Mouse (Mus musculus) megakaryocyte progenitor cell, adult 5-6 weeks (primary cell): ENCODE data around the gene Sigirr. TPM values are rescaled to one million over a fixed set of nuclear protein-coding genes. Genes with fewer than 3 reads are reported as not detected.

Source experiments
- ATAC-seq: replicated peaks from 2 replicates; pipeline ENCODE4 v1.8.0; 2016; ENCODE audit warnings: mild to moderate bottlenecking, moderate TSS enrichment, inconsistent platforms; ENCODE audit not compliant: poor library complexity
- total RNA-seq, 2 experiments: library from RNA; stranded (forward) in 1 of 2; stranded (reverse) in 1 of 2; fragments of 157-497, 149-512 nt in 1 of 2; fragments of 200-1000 nt in 1 of 2; gene quantifications; 2 replicates each; pipeline versions ENCODE4 v1.2.3 to v1.2.4; 2015 to 2017

Gene Sigirr
- total RNA-seq (2015), result 12.3 and 12.6 TPM in 2 replicates
- total RNA-seq (2017), result 5.8 and 14.0 TPM in 2 replicates

- ATAC-seq, result peak; percentile 47
These were observed at the start of gene Sigirr for GRCm38 (mm10) chr7:141099911-141100691. Gene Sigirr, minus strand, starts transcription at chr7:141100572.

GRCm38 (mm10) chr7:141148639-141149038 is 48.3 kb upstream of the Sigirr start:
- no peak for ATAC-seq

DNA sequence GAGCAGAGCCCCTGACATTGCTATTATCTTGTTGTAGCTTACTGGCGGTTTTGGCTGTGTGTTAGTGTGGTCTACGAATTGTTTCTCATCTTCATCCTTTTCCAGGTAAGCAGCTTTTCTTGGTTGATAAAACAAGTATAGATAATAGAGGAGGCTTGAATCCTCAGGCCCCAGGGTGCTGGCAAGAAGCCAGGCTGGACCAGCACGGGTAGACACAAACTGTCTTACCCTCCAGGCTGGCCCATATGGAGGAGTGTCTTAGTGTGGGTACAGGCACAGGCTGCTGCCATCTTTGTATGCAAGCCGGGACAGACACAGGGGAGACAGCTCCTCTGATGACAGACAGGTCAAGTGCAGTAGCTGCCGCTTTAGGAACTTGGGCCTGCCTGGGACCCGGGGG is 46.7 kb upstream of the Sigirr start:
- ATAC-seq, result peak; percentile 12; the same call in 1 of the 2 replicates

- ATAC-seq, result peak; percentile 71
These were observed 45.7 kb upstream of the Sigirr start for GRCm38 (mm10) chr7:141146043-141146595.

DNA sequence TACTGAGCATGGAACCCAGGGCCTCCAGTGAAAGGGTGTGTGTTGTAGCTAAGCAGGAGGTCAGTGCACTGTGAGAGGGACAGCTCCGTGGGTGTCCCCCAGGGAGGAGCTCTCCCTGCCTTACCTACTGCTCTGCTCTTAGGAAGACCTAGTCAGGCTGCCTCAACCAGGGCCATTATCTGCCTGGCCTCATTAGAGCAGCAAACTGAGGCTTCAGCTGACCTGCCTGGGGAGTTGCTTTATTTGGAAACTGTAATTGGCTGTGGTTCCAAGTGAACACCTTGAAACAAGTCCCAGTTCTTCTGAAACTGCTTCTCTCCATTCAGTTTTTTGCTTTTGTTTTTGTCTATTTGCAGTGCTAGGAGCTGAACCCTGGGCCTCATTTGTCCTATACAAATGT is 45.0 kb upstream of the Sigirr start:
- no peak for ATAC-seq

GRCm38 (mm10) chr7:141144650-141145049 is 44.3 kb upstream of the Sigirr start:
- ATAC-seq, result peak; percentile 37; the same call in 1 of the 2 replicates

GRCm38 (mm10) chr7:141143861-141144260 is 43.5 kb upstream of the Sigirr start:
- ATAC-seq, result no peak

- ATAC-seq, result peak; percentile 66
These were observed 42.7 kb upstream of the Sigirr start for GRCm38 (mm10) chr7:141143112-141143511.

DNA sequence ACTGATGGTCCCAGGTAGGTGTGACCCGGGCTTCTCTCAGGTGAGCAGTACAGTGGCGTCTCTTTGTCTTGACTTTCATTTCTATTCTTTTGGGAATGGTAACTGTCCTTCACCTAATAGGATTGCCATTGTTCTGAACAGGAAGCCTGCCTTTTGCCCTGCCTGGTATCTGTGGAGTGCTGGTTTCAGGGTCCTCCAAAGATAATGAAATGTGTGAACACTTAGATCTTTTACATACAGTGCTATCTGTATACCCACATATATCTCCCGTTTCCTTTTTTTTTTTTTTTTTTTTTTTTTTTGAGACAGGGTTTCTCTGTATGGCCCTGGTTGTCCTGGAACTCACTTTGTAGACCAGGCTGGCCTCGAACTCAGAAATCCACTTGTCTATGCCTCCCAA is 41.0 kb upstream of the Sigirr start:
- ATAC-seq, result 0 out of 2 replicates have a peak, but pooled peaks have one; percentile 25

GRCm38 (mm10) chr7:141131904-141132755 is 31.8 kb upstream of the Sigirr start:
- ATAC-seq, result peak; percentile 85

DNA sequence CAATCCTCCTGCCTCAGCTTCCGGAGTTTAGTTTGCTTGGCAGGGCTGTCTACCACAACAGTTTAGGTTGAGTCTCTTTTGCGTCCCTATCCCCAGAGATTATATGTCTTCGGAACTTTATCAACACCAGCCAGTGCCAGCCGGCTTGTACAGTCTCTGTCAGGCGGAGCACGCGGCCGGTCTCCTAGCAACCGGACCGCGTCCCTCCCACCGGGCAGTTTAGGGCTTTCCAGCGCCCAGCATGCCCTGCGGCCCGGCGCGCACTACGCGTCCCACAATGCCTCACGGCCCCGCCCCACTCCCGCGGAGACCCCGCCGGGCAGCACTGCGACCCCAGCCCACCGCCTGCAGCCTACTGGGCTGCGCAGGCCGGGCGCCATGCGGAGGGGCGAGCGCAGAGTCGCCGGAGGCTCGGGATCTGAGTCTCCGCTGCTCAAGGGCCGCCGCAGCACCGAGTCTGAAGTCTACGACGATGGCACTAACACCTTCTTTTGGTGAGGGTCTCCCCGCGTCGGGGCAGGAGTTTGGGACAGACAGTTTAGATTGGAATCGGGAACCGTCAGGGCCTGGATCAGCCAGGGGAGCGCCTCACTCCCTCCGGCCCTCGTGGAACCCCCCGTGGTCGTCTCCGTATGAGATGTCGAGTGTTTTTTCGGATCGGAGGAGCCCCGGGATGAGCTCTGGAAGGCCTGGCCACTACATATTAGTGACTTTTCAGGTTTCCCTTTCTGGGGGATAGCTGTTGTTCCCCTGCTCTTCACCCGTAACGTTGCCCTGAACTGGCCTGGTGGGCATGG is 30.9 kb upstream of the Sigirr start:
- ATAC-seq, result peak; percentile 83

DNA sequence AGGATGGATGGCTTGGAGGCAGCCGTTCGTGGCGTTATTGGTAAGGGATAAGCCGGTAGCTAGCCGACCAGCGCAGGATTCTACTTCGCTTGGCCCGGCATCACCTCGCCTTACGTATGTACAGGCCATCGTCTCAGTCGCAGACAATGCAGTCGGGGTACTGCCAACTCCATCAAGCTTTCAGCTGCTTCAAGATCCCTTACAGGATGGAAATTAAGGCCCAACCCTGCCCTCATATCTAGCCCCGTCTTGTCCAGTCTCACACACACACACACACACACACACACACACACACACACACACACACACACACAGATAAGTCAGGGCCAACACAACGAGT is 23.1 kb upstream of the Sigirr start:
- no peak for ATAC-seq

- peak; percentile 93 for ATAC-seq
These were observed 22.5 kb upstream of the Sigirr start for GRCm38 (mm10) chr7:141122689-141123516.

DNA sequence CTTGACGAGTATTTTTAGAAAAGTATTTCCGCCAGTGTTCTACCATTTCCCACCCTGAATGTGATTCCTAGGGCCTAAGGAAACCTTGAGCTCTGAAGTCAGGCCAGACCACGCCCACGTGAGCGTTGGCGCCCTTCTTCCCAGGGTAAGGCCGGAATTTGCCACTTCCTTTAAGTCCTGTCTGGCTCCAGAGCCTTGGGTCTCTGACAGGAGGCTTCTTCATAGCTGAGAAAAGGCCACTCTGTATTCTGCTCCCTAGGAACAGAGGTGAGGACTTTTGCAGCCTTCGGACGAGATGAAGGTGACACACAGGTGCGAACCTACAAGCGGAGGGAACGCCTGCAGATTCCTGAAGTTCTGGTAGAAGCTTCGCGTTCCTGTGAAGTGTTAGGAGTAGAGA is 21.9 kb upstream of the Sigirr start, which contains the start of gene Ptdss2:
Ptdss2 (plus strand) TSS at position 138 of the 400 bp plus-strand sequence.
- 0 out of 2 replicates have a peak, but pooled peaks have one; percentile 8 for ATAC-seq

DNA sequence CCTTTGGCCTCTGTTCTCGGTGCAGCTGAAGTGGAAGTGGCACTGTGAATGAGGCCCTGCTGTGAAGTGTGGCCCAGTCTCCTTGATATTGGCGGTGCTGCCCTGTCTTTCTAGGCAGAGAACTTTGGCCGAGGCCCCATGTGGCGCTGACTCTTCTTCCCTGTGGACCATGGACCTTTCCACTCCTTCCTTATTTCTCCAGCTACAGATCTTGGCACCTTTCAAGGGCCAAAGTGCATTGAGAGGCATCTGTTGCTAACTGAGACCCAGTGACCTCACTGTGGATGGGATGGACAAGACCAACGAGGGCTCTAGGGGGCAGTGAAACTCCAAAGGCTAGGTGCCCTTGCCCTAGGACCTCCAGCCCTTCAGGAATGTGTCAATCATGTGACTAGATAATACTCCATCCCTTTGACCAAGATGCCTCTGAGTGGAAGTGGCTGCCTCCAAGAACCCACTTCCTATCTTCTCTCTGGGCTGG is 20.7 kb upstream of the Sigirr start:
- ATAC-seq, result 0 out of 2 replicates have a peak, but pooled peaks have one; percentile 1

GRCm38 (mm10) chr7:141120605-141121004 is 20.2 kb upstream of the Sigirr start:
- no peak for ATAC-seq

- no peak for ATAC-seq
These were observed 19.1 kb upstream of the Sigirr start for GRCm38 (mm10) chr7:141119487-141119886.

- no peak for ATAC-seq
These were observed 17.3 kb upstream of the Sigirr start, which contains the start of gene Ano9 for GRCm38 (mm10) chr7:141117636-141118035. Gene Ano9, minus strand, starts transcription at chr7:141117806.

- no peak for ATAC-seq
These were observed 15.5 kb upstream of the Sigirr start for GRCm38 (mm10) chr7:141115874-141116273.
